Mouse (Mus musculus) CD4-positive, CD25-positive, alpha-beta regulatory T cell, adult 2 months (primary cell): ENCODE data around the gene Abcc6.
A peak's percentile ranks its signal among the peaks of the same experiment; 100 is the strongest.

Source experiments
- DNase-seq: peaks from one replicate; pipeline ENCODE4 v3.0.0-alpha.2; 2012; ENCODE audit warnings: low read depth, low spot score

The Abcc6 gene

GRCm38 (mm10) chr7:46030145-46030488 lies at the start of gene Abcc6:
Abcc6 (minus strand) TSS chr7:46030302.
- DNase-seq: no peak

- no peak for DNase-seq
These were observed 47.6 kb upstream of the Abcc6 start for GRCm38 (mm10) chr7:46077675-46078074.

- no peak for DNase-seq
These were observed 46.7 kb upstream of the Abcc6 start for GRCm38 (mm10) chr7:46076844-46077243.

GRCm38 (mm10) chr7:46068831-46069230 lies 38.7 kb upstream of the Abcc6 start:
- DNase-seq: no peak

GRCm38 (mm10) chr7:46063296-46063695 lies 33.2 kb upstream of the Abcc6 start:
- no peak for DNase-seq

- no peak for DNase-seq
These were observed 31.5 kb upstream of the Abcc6 start for GRCm38 (mm10) chr7:46061614-46062013.

- DNase-seq: no peak
These were observed 30.6 kb upstream of the Abcc6 start for GRCm38 (mm10) chr7:46060688-46061087.

- peak; percentile 68 for DNase-seq
These were observed 28.8 kb upstream of the Abcc6 start for GRCm38 (mm10) chr7:46058882-46059281.

GRCm38 (mm10) chr7:46053566-46053965 lies 23.5 kb upstream of the Abcc6 start:
- no peak for DNase-seq

GRCm38 (mm10) chr7:46052161-46052821 lies 22.2 kb upstream of the Abcc6 start:
- DNase-seq: peak; percentile 58

GRCm38 (mm10) chr7:46049981-46050380 lies 19.9 kb upstream of the Abcc6 start:
- no peak for DNase-seq

- DNase-seq: no peak
These were observed 17.9 kb upstream of the Abcc6 start for GRCm38 (mm10) chr7:46047873-46048562.

- DNase-seq: no peak
These were observed 15.8 kb upstream of the Abcc6 start for GRCm38 (mm10) chr7:46045882-46046281.

GRCm38 (mm10) chr7:46044106-46044505 lies 14.0 kb upstream of the Abcc6 start:
- no peak for DNase-seq

- no peak for DNase-seq
These were observed 9.8 kb upstream of the Abcc6 start for GRCm38 (mm10) chr7:46039873-46040272.

GRCm38 (mm10) chr7:46037433-46037832 lies 7.3 kb upstream of the Abcc6 start:
- no peak for DNase-seq

- DNase-seq: no peak
These were observed 5.4 kb upstream of the Abcc6 start for GRCm38 (mm10) chr7:46035468-46035867.

- DNase-seq: no peak
These were observed 4.9 kb upstream of the Abcc6 start for GRCm38 (mm10) chr7:46034991-46035390.

GRCm38 (mm10) chr7:46033870-46034337 lies 3.8 kb upstream of the Abcc6 start:
- DNase-seq: no peak

GRCm38 (mm10) chr7:46033109-46033869 lies 3.2 kb upstream of the Abcc6 start, which contains the start of gene Nomo1:
Nomo1 (plus strand) TSS chr7:46033698.
- DNase-seq: peak; percentile 100

- no peak for DNase-seq
These were observed 973 bp upstream of the Abcc6 start for GRCm38 (mm10) chr7:46031075-46031474.
